Mouse (Mus musculus) bone marrow macrophage, adult 2 months (primary cell): ENCODE results near the gene Bicc1.

Source experiments
- CTCF ChIP-seq: IDR thresholded peaks from 2 replicates; pipeline ENCODE4 v1.5.1; 2012; ENCODE audit warnings: low read depth, mild to moderate bottlenecking, low read length, moderate library complexity
- POLR2A ChIP-seq: IDR thresholded peaks from 2 replicates; pipeline ENCODE4 v1.6.1; 2012; ENCODE audit warnings: mild to moderate bottlenecking, low read depth, low read length, borderline replicate concordance

GRCm38 (mm10) chr10:70926126-70926525 lies 233.4 kb downstream of the Bicc1 start:
- TF ChIP-seq CTCF (no peak), POLR2A (no peak)
